13 mouse cellular contexts compared by ENCODE assay signal in genomic region chr10:18572581-18572980, GRCm38 (mm10). TPM values are rescaled to one million over a fixed set of nuclear protein-coding genes. Genes with fewer than 3 reads are reported as not detected.
DNase-seq lines count a peak whose midpoint lies in the region; ATAC-seq and TF ChIP-seq lines count a peak whose summit lies in the region.
"Had no signal": no experiment of that assay in that cellular context is flagged by ENCODE, and none has a peak within 500 bp of the region (broad histone marks: within the 10 kb centered on the region; RNA-seq: fewer than 3 reads in every experiment).

No protein-coding gene starts in this region.

- H3K9ac ChIP-seq in lung, postnatal 0 days (replicated peaks; ENCODE audit: low read depth): no peak overlapping the region
- H3K9ac ChIP-seq: embryonic facial prominence, embryonic 15.5 days; hindbrain, embryonic 13.5 days had no signal

- no peak for ATAC-seq in lung, postnatal 0 days

- TF ChIP-seq POLR2A in bone marrow macrophage, adult 2 months (IDR thresholded peaks at IDR 0.05; ENCODE audit: borderline replicate concordance, low read depth, low read length): no peak

- TF ChIP-seq EP300 in lung, postnatal 0 days (IDR thresholded peaks at IDR 0.05): no peak

- 48% methylated on average over 2 of the region's 2 CpGs for WGBS in lung, postnatal 0 days

- no peak overlapping the region for H3K4me3 ChIP-seq in gastrocnemius, adult 2 months
- H3K4me3 ChIP-seq in lung, postnatal 0 days (ENCODE audit: low read depth, low read length): no peak overlapping the region
- no peak overlapping the region for H3K4me3 ChIP-seq in bone marrow macrophage, adult 2 months (ENCODE audit: insufficient read depth, low read length)
- H3K4me3 ChIP-seq: embryonic facial prominence, embryonic 15.5 days; hindbrain, embryonic 13.5 days had no signal

- no peaks in the 10 kb centered on the region for H3K27me3 ChIP-seq in lung, postnatal 0 days (replicated peaks; ENCODE audit: insufficient read depth, low read length)
- H3K27me3 ChIP-seq: embryonic facial prominence, embryonic 15.5 days; hindbrain, embryonic 13.5 days had no signal

- peak; percentile 53 for TF ChIP-seq CTCF in gastrocnemius, adult 2 months (IDR thresholded peaks at IDR 0.05)
- peak; percentile 57 for TF ChIP-seq CTCF in lung, postnatal 0 days (IDR thresholded peaks at IDR 0.05)
- peak; percentile 58 for TF ChIP-seq CTCF in bone marrow macrophage, adult 2 months (IDR thresholded peaks at IDR 0.05; ENCODE audit: low read depth, low read length)

- no peaks in the 10 kb centered on the region for H3K36me3 ChIP-seq in lung, postnatal 0 days (ENCODE audit: insufficient read depth, low read length)
- H3K36me3 ChIP-seq: embryonic facial prominence, embryonic 15.5 days; hindbrain, embryonic 13.5 days had no signal

- H3K27ac ChIP-seq in gastrocnemius, adult 2 months: no peak overlapping the region
- no peak overlapping the region for H3K27ac ChIP-seq in lung, postnatal 0 days (ENCODE audit: low read length)
- H3K27ac ChIP-seq in bone marrow macrophage, adult 2 months (ENCODE audit: insufficient read depth, low read depth, low read length): no peak overlapping the region
- H3K27ac ChIP-seq: embryonic facial prominence, embryonic 15.5 days; hindbrain, embryonic 13.5 days; macrophage had no signal

- intact Hi-C loops in gastrocnemius, adult 2 months (cut with DNase I): no loop called here

- H3K4me2 ChIP-seq in lung, postnatal 0 days (replicated peaks; ENCODE audit: low read depth, low read length): no peak overlapping the region
- H3K4me2 ChIP-seq: embryonic facial prominence, embryonic 15.5 days; hindbrain, embryonic 13.5 days had no signal

- no peak for DNase-seq in gastrocnemius, adult 2 months
- no peak for DNase-seq in gastrocnemius, adult 18-20 months (ENCODE audit: low spot score)
- DNase-seq in lung, postnatal 0 days (ENCODE audit: low spot score): no peak
- no peak for DNase-seq in lung, postnatal 14 days
- peak; percentile 53 for DNase-seq in thymus, postnatal 14 days
- DNase-seq in right cerebral cortex, postnatal 25 days: no peak
- no peak for DNase-seq in layer of hippocampus, adult 11-12 months (ENCODE audit: low spot score)
- DNase-seq: gastrocnemius, postnatal 36 days; right cerebral cortex, postnatal 14 days had no signal

- no peaks in the 10 kb centered on the region for H3K9me3 ChIP-seq in lung, postnatal 0 days (ENCODE audit: low read length)
- H3K9me3 ChIP-seq: embryonic facial prominence, embryonic 15.5 days; hindbrain, embryonic 13.5 days had no signal

- no peaks in the 10 kb centered on the region for H3K4me1 ChIP-seq in lung, postnatal 0 days (ENCODE audit: insufficient read depth, low read depth, low read length)
- H3K4me1 ChIP-seq in bone marrow macrophage, adult 2 months (ENCODE audit: control insufficient read depth, insufficient read depth, low read length): no peaks in the 10 kb centered on the region
- H3K4me1 ChIP-seq: embryonic facial prominence, embryonic 15.5 days; hindbrain, embryonic 13.5 days had no signal

RNA-seq across cellular contexts. Expression of gene Hebp2, which starts 26.7 kb away (rescaled TPM):
- 1 to 10 TPM in 1 of 2 experiments, under 1 TPM in 1; 0.48 to 1.3 TPM for total RNA-seq in gastrocnemius, adult 2 months (2021)
- under 1 TPM; 0.37 to 0.76 TPM for total RNA-seq in gastrocnemius, adult 18-20 months (2021)
- 2.7 and 3.4 TPM in 2 replicates for polyA plus RNA-seq in lung, postnatal 0 days (2015; fragmentation: Nextera tagmentation; extraction: Ambion mirVana)
- polyA plus RNA-seq in bone marrow macrophage, adult 2 months (2012; ENCODE audit: insufficient read depth, insufficient read length, missing spikeins): 0.44 TPM in 1 of 2 replicates, not detected in the other
